Mouse (Mus musculus) liver, embryonic 15.5 days (tissue): ENCODE data around the gene Sik3. TPM values are rescaled to one million over a fixed set of nuclear protein-coding genes. Genes with fewer than 3 reads are reported as not detected.

ENCODE experiments used
- ATAC-seq: fragments of 200-750 bp; cut with Nextera tagmentation; 2 replicates; pipeline ENCODE4 v1.8.0; 2017; ENCODE audit warnings: moderate number of reproducible peaks, mild to moderate bottlenecking, moderate library complexity; ENCODE audit not compliant: insufficient read depth
- H3K27ac ChIP-seq: fragments of 300-500 bp; sonication (generic); replicated peaks from 2 replicates; pipeline ENCODE4 v1.5.1; 2015; ENCODE audit warnings: mild to moderate bottlenecking, inconsistent platforms
- H3K27me3 ChIP-seq: fragments of 300-500 bp; sonication (generic); 2 replicates; pipeline ENCODE4 v1.6.1; 2015; ENCODE audit warnings: mild to moderate bottlenecking, inconsistent platforms
- H3K36me3 ChIP-seq: fragments of 300-500 bp; sonication (generic); replicated peaks from 2 replicates; pipeline ENCODE4 v1.6.1; 2015; ENCODE audit warnings: moderate library complexity, mild to moderate bottlenecking, inconsistent platforms
- H3K4me1 ChIP-seq: fragments of 300-500 bp; sonication (generic); replicated peaks from 2 replicates; pipeline ENCODE4 v1.6.1; 2015; ENCODE audit warnings: inconsistent platforms
- H3K4me2 ChIP-seq: fragments of 300-500 bp; sonication (generic); 2 replicates; pipeline ENCODE4 v1.6.1; 2015; ENCODE audit warnings: moderate library complexity, mild to moderate bottlenecking, inconsistent platforms
- H3K4me3 ChIP-seq: fragments of 300-500 bp; sonication (generic); replicated peaks from 2 replicates; pipeline ENCODE4 v1.5.1; 2015; ENCODE audit warnings: mild to moderate bottlenecking, inconsistent platforms
- H3K9ac ChIP-seq: fragments of 300-500 bp; sonication (generic); 2 replicates; pipeline ENCODE4 v1.6.1; 2015; ENCODE audit warnings: moderate library complexity, mild to moderate bottlenecking, inconsistent platforms
- H3K9me3 ChIP-seq: fragments of 300-500 bp; sonication (generic); replicated peaks from 2 replicates; pipeline ENCODE4 v1.6.1; 2016; ENCODE audit warnings: inconsistent platforms
- WGBS: fragments of 180-500 bp; shearing (Covaris S2); methylation state at CpG from one replicate; pipeline ENCODE4 v1.1.7; 2015; ENCODE audit warnings: mixed read lengths; ENCODE audit not compliant: insufficient replicate concordance; 5-methylcytosine and 5-hydroxymethylcytosine counted together
- polyA plus RNA-seq: library from polyadenylated mRNA; unstranded; fragments of >200 nt; fragmentation: Nextera tagmentation; extraction: Ambion mirVana; gene quantifications from 2 replicates; pipeline ENCODE4 v1.2.1, GENCODE M21; 2015

Gene Sik3
- polyA plus RNA-seq, 1 experiment from 2014 or later = 3.2 TPM

DNA sequence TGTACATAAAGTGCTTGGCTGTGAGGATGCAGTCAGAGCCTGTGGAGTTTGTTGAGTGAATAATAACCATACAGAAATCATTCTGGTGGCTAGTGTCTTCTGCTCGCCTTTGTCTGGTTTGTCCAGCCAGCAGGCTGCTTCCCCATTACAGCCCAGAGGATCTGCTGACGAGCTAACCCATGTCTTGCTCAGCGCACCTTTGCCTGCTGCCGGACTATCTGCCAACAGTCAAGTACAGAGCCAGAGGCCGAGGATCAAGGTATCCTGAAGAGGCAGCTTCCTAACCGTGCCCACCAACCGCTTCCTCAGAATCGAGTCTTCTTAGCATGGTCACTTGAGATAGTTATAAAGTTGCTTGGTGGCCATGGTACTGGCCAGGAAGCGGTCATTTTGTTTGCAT, 93.5 kb downstream of the Sik3 start:
- Histone ChIP-seq H3K9ac (no peak overlapping the region), H3K27me3 (no peaks in the 10 kb centered on the region), H3K4me2 (no peak overlapping the region), H3K4me3 (no peak overlapping the region), H3K27ac (no peak overlapping the region), H3K36me3 (no peaks in the 10 kb centered on the region), H3K9me3 (no peaks in the 10 kb centered on the region), H3K4me1 (peaks cover 11% of the 10 kb centered on the region)
- 68% methylated on average over 9 of the region's 9 CpGs for WGBS
- no peak for ATAC-seq

DNA sequence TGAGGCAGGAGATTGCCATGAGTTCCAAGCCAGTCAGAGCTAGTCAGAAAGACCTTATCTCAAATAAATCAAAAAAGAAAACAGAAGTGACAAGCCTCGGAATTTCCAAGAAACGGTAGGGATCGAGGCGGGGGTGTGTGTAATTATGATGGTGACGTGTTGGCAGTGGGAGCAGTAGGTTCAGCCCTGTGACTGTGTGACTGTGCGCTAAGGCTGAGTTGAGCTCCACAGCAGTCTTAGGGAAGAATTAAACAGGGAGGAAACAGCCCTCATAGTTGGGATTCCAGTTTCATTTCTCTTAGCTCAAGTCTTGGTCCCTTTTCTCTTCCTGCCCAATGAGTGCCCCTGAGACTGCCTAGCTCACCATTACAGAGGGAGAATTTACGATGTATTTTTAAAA, 98.0 kb downstream of the Sik3 start:
- Histone ChIP-seq H3K27ac (no peak overlapping the region), H3K4me1 (peaks cover 26% of the 10 kb centered on the region), H3K4me3 (no peak overlapping the region), H3K36me3 (no peaks in the 10 kb centered on the region), H3K27me3 (no peaks in the 10 kb centered on the region), H3K9me3 (no peaks in the 10 kb centered on the region), H3K9ac (no peak overlapping the region), H3K4me2 (peak overlapping the region; percentile 18; the same call in 1 of the 2 replicates)
- no peak for ATAC-seq
- 14% methylated on average over 7 of the region's 7 CpGs for WGBS

DNA sequence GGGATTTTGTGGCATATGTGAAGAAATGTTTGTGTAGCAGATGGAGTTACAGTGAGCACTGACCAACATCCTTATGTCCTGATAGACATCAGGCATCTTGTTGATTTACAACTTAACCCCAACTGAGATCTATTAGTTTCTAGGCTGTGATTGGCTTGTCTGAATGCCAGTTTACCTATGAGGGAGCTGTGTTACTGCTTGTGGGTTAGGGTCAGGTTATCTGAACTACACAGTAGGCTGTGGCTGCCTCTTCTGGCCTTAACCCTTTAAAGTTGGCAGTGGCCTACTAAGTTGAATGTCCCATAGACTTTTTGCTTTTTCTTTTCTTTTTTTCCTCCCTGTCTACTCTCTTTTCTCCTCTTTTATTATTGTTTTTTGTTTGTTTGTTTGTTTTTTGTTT, 98.7 kb downstream of the Sik3 start:
- Histone ChIP-seq H3K4me2 (no peak overlapping the region), H3K36me3 (no peaks in the 10 kb centered on the region), H3K27me3 (no peaks in the 10 kb centered on the region), H3K9me3 (no peaks in the 10 kb centered on the region), H3K27ac (no peak overlapping the region), H3K4me3 (no peak overlapping the region), H3K4me1 (peaks cover 26% of the 10 kb centered on the region), H3K9ac (no peak overlapping the region)
- no peak for ATAC-seq

DNA sequence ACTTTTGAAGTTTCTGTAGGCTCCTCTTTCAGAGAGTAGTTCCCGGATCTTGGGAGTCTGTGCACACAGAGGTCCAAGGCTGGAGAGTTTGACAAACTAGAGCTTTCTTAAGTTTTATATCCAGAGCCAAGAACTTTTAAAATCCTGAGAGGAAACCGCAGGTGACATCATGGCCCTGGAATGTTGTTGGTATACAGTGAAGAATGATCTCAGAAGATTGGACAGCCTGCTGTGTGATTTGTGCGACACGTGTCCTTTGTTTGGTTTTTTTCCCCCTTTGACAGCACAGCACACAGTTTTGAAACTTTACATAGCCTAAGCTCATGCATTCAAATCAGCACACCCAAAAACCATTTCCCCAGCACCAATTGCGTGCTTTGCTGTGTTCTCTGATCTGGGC, 99.6 kb downstream of the Sik3 start:
- H3K36me3 ChIP-seq = no peaks in the 10 kb centered on the region
- 53% methylated on average over 5 of the region's 5 CpGs for WGBS
- ATAC-seq = no peak

DNA sequence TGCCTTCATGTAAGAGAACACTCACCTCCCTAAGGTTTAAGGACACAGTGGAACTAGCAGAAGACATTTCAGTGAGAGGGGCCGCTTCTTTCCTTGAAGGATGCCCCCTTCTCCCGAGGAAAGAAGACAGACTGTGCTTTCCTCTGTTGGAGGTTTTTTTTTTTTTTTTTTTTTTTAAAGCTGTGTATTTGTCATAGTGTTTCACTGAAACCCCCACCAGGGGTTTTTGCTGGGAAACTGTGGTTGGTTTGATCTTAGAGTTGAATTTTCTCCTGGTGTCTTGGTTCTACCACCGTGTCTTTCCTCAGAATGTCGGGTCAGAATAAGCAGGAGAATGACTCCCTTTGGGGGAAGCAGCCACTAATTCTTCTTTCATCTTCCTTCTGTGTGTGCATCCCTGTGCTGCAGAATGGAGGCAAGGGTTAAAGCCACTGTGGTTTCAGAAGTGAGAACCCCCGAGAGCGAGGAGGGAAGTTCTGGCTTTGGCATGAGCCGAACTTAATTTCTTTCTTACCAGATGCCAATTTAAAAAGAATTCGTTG, 106.3 kb downstream of the Sik3 start:
- H3K36me3 ChIP-seq = 0 out of 2 replicates have a peak, but pooled peaks cover 2% of the 10 kb centered on the region
- no peak overlapping the region for H3K27ac ChIP-seq
- peaks cover 23% of the 10 kb centered on the region for H3K4me1 ChIP-seq
- H3K9ac ChIP-seq = no peak overlapping the region
- ATAC-seq = no peak
- H3K4me3 ChIP-seq = no peak overlapping the region
- H3K9me3 ChIP-seq = no peaks in the 10 kb centered on the region
- 61% methylated on average over 8 of the region's 8 CpGs for WGBS
- H3K27me3 ChIP-seq = no peaks in the 10 kb centered on the region
- no peak overlapping the region for H3K4me2 ChIP-seq

More for the DNA sequence above, 99.6 kb downstream of the Sik3 start:
- Histone ChIP-seq H3K4me1 (peaks cover 26% of the 10 kb centered on the region), H3K9ac (no peak overlapping the region), H3K4me3 (no peak overlapping the region), H3K9me3 (no peaks in the 10 kb centered on the region), H3K27ac (peak overlapping the region; percentile 34; the same call in 1 of the 2 replicates), H3K27me3 (no peaks in the 10 kb centered on the region), H3K4me2 (no peak overlapping the region)

DNA sequence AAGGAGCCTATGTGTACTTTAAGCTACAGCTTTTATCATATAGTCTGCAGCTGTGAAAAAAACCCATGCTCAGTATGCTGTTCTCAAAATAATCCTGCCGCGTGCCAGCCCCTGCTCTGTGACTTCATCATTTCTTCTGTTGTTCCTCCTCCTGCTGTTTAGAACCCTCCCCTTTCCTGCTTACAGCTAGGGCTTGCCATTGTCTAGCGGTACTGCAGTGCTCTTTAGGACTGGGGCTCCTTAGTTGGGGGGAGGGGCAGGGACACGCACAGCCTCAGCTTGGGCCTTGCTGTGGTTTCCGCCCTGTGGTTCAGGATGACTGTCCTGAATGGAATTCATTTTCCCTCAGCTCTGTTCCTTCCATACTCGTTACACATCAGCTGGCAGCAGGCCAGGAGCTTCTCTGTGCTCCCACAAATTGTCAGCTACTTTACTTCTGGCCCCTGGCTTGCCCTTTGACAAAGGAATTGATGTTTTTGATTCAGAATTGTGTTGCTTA, 107.4 kb downstream of the Sik3 start:
- Histone ChIP-seq H3K4me2 (no peak overlapping the region), H3K4me3 (no peak overlapping the region), H3K9me3 (no peaks in the 10 kb centered on the region), H3K4me1 (peaks cover 23% of the 10 kb centered on the region), H3K27ac (peak overlapping the region; percentile 38), H3K36me3 (0 out of 2 replicates have a peak, but pooled peaks cover 8% of the 10 kb centered on the region), H3K27me3 (no peaks in the 10 kb centered on the region), H3K9ac (no peak overlapping the region)
- peak; percentile 69; the same call in 1 of the 2 replicates for ATAC-seq
- WGBS = 8% methylated on average over 6 of the region's 6 CpGs

DNA sequence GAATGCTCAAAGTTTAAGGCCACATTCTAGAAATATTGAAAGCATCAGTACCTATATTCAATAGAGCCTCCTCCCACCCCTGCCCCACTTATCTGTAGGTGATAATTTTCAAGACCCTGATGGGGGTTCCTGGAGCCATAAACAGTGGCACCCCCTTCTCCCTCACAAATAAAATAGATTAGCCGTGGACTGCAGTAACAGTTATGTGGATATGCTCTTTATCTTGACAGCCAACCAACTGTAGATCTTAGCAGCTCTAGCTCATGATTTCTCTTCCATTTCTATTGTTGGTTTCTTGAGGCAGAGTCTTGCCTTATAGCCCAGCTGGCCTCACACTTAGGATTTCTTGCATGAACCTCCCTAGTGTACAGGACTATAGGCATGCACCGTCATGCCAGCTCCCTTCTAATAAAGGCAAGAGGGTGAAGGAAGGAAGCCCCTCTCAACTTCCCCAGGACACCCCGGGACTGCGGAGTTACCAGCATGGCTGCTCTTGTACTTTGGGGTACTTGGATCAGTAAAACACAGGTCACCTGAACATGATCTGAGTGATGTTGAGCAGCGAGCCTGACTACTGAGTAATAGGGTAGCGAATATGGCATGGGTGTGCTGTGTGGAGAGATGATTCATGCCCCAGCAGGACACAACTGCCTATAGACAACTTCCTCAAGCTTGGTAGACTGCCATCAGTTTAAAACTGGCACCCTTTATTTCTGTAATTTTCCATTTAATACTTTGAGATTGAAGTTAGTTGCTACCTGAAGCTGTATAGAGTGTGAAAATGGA, 108.0 kb downstream of the Sik3 start:
- Histone ChIP-seq H3K4me2 (no peak overlapping the region), H3K4me3 (no peak overlapping the region), H3K9ac (no peak overlapping the region), H3K4me1 (peaks cover 23% of the 10 kb centered on the region), H3K27me3 (no peaks in the 10 kb centered on the region), H3K36me3 (0 out of 2 replicates have a peak, but pooled peaks cover 8% of the 10 kb centered on the region), H3K27ac (peak overlapping the region; percentile 38), H3K9me3 (no peaks in the 10 kb centered on the region)
- 0 out of 2 replicates have a peak, but pooled peaks have one; percentile 14 for ATAC-seq
- WGBS = 39% methylated on average over 6 of the region's 6 CpGs

DNA sequence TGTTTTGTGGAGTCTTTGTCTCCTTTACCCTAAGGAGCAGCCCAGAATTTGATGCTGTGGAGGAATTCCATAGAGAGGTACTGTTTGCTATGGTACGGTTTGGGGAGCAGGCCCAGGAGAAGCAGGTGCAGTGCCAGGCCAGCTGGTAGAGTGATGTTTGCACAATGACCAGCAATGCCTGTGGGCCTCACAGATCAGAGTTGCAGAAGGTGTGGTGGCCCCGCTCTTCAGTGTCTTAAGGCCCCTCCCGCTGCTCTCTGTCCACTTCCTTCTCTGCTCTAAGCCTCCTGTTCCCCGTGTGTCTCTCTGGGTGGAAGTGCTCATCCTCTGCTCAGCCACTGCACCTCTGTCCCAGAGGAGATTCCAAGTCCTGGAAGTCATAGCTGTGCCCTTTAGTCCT, 108.9 kb downstream of the Sik3 start:
- Histone ChIP-seq H3K4me3 (no peak overlapping the region), H3K9me3 (no peaks in the 10 kb centered on the region), H3K27me3 (no peaks in the 10 kb centered on the region), H3K4me2 (no peak overlapping the region), H3K27ac (no peak overlapping the region), H3K36me3 (0 out of 2 replicates have a peak, but pooled peaks cover 8% of the 10 kb centered on the region), H3K9ac (no peak overlapping the region), H3K4me1 (peaks cover 23% of the 10 kb centered on the region)
- whole genome bisulfite sequencing = 43% methylated on average over 4 of the region's 4 CpGs
- ATAC-seq = peak; percentile 37

DNA sequence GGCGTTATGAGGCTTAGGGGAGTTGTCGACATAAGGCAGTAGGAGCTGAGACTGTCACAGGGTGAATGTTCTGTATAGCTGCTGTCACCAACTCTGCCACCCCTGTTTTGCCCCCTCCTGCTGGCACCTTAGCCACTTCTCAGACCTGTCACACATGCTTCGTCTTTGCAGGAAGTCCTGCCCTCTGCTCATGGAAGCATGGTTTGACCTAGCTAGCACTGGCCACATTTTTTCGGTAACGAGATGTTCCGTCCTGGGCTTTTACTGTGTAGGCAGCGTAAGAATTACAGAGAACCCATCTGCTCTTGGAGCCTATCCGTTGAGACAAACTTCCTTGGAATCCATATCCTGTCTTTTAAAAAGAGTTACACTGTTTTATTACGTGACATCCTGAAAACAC, 110.1 kb downstream of the Sik3 start:
- Histone ChIP-seq H3K27me3 (no peaks in the 10 kb centered on the region), H3K4me2 (no peak overlapping the region), H3K9ac (no peak overlapping the region), H3K27ac (no peak overlapping the region), H3K4me3 (no peak overlapping the region), H3K4me1 (peaks cover 23% of the 10 kb centered on the region), H3K36me3 (0 out of 2 replicates have a peak, but pooled peaks cover 8% of the 10 kb centered on the region), H3K9me3 (no peaks in the 10 kb centered on the region)
- WGBS = 70% methylated on average over 9 of the region's 9 CpGs
- no peak for ATAC-seq

DNA sequence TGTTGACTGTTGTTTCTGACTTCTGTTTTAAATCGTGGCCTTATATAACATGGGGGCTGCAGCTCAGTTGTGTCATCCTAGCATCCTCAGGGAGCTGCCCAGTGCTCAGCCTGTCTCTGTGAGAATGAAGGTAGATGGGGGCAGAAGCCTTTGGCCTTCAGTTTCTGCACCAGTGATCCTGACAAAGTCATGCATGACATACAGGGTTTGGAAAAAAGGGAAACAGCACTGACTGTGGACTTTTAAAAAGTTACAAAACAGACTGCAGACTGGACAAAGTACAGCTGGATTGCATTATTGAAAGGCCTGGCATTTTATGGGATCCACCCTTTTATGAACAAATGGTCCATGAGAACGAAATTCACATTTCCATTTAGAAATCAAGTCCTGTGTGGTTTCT, 113.7 kb downstream of the Sik3 start:
- WGBS = 55% methylated on average over 2 of the region's 2 CpGs
- no peaks in the 10 kb centered on the region for H3K27me3 ChIP-seq
- no peaks in the 10 kb centered on the region for H3K9me3 ChIP-seq
- no peak for ATAC-seq
- H3K27ac ChIP-seq = no peak overlapping the region; the same call in 1 of the 2 replicates
- peaks cover 4% of the 10 kb centered on the region; the same call in 1 of the 2 replicates for H3K4me1 ChIP-seq
- no peak overlapping the region for H3K4me2 ChIP-seq
- no peak overlapping the region for H3K9ac ChIP-seq
- H3K4me3 ChIP-seq = no peak overlapping the region
- 0 out of 2 replicates have a peak, but pooled peaks cover 8% of the 10 kb centered on the region for H3K36me3 ChIP-seq

DNA sequence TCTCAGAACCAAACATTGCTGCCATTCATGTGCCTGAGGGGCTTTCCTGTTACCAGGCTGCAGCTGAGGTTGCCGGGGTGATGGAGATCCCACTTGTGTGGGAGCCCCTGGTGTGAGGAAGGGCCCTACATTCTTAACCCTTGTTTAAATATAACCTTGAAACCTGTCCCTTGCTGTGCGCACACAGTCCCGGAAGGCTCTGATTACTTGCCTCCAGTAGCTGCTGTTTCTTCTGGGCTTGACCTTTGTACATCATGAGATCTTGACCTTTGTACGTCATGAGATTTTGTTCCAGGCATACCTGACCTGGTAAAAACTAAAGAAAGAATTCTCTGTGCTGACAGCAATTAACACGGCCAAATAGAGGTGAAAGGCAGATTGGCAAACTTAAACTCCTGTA, 114.7 kb downstream of the Sik3 start:
- 0 out of 2 replicates have a peak, but pooled peaks cover 8% of the 10 kb centered on the region for H3K36me3 ChIP-seq
- H3K27ac ChIP-seq = no peak overlapping the region
- no peak for ATAC-seq
- H3K4me2 ChIP-seq = no peak overlapping the region
- WGBS = 73% methylated on average over 5 of the region's 5 CpGs
- no peaks in the 10 kb centered on the region for H3K9me3 ChIP-seq
- no peak overlapping the region for H3K9ac ChIP-seq
- no peaks in the 10 kb centered on the region for H3K4me1 ChIP-seq
- H3K27me3 ChIP-seq = no peaks in the 10 kb centered on the region
- no peak overlapping the region for H3K4me3 ChIP-seq
